Mouse (Mus musculus) thymus, postnatal 10 days (tissue): Measurements from ENCODE around the gene Atp6v1c2.

Experiments
- DNase-seq, 2 experiments: peaks; one replicate each; pipeline ENCODE4 v3.0.0; 2021; ENCODE audit warnings: low spot score in 2 of 2

The Atp6v1c2 gene

DNA sequence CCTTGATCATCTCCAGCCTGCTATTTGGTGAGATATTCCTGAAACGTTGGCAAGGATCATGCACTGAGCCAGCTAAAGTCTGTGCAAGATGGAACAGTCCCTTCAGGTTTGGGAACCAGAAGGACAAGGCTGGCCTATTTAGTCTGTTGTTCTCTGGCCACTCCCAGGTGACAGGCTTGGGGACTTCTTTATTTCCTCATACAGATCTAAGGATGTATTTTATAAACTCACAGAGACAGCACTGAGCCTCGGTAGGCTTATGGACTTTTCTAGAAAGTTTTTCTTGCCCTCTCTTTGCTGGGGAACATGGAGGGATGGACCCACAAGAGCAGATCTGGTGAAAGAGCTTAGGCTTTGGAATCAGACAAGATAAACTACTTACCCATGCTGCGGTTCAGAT is at the start of gene Atp6v1c2:
TSS of gene Atp6v1c2 (minus strand) at position 101 of the 400 bp plus-strand sequence.
- DNase-seq = no peak

DNA sequence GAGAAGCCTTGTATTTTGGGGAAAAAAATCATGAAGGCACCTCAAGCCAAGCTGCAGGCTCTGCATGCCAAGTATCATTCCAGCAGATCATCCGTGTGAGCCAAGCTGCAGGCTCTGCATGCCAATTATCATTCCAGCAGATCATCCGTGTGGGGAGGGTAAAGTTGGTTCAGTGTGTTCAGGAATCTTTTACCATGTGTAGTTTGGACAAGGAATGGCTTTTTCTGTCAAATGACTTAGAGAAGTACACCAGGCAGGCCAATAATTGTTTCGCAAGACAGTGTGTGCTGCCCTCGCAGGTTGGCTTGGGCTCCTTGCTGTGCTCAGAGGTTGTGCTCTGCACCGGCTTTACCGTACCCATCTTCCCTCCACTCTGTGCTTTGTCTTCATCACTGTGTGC is 47.4 kb upstream of the Atp6v1c2 start:
- DNase-seq = no peak

DNA sequence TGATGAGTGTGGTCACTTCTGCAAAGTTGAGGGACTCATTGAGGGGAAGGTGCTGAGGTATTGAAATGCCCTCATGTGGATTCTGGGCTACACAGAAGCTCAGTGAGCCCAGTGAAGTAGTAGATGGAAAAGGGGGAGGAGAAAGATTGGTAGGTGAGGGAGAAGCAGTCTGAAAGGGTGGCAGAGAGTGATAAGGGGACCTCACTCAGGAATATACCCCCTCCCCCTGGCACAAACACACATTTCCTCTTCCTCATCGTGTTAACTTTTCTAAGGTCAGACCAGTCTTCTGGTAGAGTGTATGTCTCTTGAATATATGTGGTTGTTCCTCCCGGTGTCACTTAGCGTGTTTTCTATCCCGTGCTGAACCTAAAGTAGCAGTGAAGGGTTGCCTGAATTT is 46.1 kb upstream of the Atp6v1c2 start:
- DNase-seq = no peak

DNA sequence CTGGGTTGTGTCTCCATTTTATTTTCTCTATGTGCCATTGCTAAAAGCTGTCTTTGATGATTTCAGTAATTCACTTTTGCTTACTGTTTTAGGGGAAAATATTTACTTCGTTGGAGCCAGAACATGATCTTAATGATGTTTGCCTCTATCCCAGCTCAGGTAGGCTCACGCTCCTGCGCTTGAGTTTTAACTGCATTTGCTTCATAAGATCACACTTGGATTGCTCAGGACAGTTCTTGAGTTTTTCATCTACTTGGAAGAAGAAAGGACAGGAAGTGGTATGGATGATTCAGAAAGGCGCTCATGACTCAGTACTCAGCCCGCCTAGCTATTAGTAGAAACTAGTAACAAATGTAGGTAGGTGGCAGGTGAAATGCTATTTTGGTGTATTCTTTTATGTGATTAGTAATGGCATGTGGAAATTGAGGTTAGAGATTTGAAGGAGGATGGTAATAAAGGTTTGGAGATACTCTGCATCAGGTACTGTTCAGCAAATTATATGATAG is 44.4 kb upstream of the Atp6v1c2 start:
- DNase-seq = no peak

DNA sequence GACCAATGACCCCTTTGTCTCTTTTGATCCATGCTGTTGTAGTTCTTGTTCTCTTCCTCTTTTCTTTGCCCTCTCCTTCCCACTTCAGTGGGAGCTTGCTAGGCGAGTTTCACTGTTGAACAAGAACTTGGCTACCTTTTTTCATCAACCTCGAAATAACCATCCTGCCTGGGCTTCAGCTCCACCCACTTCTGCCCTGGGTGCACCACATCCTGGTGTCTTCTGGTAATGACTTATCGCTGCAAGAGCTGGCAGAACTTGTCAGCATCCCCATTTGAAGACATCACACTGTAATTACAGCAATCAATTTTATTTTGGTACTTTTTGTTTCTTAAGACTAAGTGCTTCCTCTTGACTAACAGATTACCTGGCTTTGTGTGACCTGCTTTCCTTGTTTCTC is 43.5 kb upstream of the Atp6v1c2 start:
- no peak for DNase-seq

DNA sequence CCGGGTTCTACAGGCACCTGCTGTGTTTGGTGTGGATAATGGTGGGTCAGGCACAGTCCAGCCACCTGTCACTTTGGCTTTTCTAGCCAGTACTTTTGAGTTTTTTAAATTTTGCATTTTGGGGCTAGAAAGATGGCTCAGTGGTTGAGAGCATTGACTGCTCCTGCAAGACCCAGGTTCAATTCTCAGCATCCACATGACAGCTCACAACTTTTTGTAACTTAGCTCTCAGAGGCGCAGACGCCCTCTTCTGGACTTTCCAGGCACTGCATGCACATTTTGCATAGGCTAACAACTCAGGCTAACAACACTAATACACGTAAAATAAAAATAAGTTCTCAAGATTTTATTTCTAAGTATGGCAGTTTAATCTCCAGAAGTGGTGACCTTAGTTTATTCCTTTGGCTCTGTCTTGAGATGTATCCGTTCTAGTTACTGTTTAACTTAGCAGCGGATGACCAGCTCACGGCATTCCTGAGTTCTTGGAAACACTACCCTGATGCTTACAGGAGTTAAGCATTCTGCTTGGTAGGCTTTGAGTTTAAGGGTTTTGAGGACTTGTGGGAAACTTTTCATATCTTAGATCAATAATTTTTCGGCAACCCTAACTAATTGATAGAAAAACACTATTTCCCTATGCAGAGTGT is 42.6 kb upstream of the Atp6v1c2 start:
- peak in 1 of 2 experiments; percentile 28 for DNase-seq

DNA sequence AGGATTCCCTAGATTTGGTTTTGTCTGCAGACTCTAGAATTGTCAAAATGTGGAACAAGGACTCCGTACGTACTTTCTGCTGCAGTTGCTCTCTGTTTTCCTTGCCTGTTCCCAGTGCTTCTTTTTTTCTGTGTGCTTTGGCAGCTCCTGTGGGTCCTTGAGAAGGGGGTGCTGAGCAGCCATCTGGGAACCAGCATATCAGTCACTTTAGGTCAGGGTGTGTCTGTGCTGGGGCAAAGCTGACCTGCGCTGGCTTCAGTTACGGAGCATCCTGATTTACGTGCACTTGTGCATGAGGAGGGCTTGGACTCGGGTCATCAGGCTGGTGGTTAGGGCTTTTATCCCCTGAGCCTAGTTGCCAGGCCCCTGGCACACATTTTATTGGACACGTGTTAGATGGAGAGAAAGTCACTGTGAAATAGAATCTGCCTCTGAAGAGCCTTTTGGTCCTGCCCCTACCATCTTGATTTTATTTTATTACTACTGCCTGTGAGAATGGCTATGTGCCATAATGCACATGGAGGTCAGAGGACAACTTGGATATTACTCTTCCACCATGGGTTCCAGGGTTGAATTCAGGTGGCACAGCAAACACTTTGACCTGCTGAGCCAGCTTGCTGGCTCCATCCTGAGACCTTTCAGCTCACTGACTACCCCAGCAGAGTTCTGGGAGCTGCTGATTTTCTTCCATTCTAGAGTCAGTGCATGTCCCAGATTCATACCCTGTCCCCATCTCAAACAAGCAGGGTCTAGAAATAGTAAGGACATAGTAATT is 40.6 kb upstream of the Atp6v1c2 start:
- no peak for DNase-seq

DNA sequence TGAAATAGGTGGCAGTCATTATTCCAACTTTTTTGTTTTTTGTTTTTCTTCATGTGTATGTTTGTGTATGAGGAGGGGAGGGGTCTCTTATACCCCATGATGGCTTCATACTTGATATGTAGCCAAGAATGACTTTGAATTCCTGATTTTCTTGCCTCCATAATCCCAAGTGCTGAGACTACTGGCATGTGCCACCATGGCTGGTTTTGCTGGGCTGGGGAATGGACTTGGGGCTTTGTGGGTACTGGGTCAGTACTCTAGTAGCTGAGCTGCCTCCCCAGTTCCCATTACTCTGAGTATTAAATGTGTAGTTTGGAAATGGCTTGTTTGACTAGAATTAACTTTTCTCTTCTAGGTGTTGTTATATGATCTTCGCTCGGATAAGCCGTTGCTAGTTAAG is 40.0 kb upstream of the Atp6v1c2 start:
- no peak for DNase-seq

DNA sequence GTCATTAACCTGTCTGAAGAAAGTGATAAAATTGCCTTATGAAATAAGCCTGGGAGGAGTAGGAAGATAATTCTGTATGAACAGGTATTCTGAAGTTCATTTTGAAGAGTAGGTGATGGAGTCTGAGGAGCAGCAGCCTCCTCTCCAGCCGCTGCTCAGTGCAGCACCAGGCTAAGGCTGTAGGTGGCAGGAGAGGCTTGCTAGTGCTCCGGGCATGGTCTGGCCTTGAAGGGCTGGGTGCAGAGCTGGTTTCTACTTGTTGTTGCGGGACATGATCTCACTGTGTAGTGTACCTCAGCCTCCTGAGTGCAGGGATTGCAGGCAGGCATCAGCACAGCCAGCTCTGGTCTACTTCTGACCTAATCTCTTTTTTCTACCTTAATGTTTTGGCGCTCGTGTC is 37.8 kb upstream of the Atp6v1c2 start:
- peak in 1 of 2 experiments; percentile 36 for DNase-seq

DNA sequence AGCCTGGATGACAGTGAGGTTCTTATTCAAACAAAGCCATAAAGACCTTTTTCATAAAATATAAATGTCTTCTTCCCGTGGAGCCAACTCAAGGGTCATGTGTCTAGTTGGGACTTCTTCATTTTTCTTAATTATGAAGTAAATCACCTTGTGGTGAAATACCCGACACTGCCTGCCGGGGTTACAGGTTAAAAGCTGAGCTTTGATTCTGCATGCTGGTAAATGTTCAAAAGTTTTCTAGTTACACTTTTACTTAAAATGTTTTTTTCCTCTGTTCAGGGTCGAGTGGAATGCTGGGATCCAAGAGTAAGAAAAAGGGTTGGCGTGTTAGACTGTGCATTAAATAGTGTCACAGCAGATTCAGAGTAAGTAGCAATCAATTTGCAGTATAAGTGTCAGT is 33.2 kb upstream of the Atp6v1c2 start:
- DNase-seq = no peak

DNA sequence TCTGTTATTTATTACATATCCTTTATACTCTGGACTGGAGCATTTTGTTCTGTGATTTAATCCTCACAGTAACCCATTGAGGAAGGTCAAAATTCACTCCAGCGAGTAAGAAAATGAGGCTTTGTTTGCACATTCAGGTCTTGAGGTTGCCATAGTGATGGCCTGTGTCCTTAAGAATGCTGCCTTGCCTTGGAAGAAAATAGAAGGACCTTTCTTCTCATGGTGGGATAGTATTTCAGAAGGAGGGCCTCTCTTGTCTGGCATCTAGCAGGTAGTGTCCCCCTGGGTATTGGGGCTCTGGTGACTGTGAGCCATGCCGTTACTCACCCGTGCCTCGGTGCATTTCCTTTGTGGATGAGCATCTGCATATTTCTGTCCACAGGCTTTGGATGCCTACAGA is 31.5 kb upstream of the Atp6v1c2 start:
- no peak for DNase-seq

DNA sequence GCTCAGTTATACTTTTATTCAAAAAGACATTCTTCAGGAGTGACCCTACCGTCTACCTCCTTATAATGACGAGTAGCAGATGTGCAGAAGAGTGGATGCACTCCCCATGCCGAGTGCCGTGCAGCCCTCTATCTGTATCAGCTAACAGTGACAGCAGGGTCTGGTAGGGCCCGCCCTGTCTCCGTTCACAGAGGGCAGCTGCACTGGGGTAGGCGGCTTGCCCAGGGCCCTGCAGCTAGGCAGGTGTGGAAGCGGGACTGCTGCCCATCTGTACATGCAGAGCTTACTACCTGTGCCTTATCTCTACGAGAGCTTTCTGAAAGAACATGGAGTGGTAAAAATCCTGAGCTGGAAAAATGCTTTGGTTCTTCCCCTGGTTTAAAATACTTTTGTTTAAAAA is 30.9 kb upstream of the Atp6v1c2 start:
- DNase-seq = no peak

DNA sequence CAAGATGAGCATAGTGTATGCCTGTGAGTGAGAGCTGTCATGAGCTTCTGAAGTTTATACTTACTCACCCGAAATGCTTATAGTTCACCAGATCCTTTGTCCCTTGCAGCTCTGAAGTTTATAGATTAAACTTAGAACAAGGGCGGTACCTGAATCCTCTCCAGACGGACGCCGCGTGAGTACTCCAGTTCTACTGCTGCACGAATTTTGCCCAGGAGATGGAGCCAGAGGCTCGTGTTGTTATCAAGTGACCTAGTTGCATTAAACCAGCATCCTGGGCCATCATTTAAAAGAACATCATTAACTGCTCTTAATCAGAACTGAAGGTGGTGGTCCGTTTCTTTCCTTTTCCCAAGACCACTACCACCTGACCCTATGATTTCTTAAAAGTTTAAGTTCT is 29.8 kb upstream of the Atp6v1c2 start:
- DNase-seq = no peak

DNA sequence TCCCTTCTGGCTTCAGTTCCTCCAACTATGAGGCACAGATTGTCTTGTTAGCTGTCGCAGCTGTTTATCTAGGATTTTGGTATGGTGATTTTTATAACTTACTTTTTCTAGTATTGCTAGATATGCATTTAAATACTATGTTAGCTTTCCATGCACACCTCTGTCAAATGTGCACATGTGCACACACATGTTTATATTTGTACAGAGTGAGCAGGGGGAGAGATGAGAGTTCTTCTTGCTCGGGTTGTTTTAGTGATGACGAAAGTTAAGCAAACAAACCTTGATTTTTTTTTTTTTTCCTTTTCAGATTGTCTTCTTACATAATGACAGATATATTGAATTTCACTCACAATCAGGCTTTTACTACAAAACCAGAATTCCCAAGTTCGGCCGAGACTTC is 28.6 kb upstream of the Atp6v1c2 start:
- DNase-seq = no peak

DNA sequence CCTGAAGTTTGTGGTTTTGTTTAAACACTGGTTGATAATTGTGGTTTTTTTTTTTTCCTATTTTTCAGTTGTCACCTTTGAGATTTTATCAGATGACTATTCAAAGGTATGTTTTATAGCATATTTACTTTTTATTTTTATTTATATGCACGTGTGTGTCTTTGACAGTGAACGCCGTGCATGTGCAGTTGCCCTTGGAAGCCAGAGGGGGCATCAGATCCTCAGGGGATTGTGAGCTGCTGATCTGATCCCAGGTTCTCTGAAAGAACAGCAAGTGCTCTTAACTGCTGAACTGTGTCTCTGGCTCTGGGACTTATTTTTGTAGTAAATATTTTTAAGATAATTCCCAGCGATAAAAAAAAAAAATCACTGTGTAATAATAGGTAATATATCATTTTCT is 27.7 kb upstream of the Atp6v1c2 start:
- DNase-seq = no peak

DNA sequence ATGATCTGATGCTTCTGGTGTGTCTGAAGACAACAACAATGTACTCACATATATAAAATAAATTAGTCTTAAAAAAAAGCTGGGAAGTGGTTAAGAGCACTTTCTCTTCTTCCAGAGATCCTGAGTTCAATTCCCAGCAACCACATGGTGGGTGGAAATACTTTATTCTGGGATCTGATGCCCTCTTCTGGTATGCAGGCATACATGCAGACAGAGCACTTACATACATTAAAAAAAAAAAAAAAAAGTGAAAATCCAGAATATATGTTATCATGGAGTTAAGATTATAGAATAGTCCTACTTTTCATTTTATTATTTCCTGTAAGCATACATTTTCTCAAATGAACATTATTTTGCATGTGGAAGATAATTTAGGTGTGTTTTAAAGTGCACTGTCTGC is 20.9 kb upstream of the Atp6v1c2 start:
- DNase-seq = no peak

DNA sequence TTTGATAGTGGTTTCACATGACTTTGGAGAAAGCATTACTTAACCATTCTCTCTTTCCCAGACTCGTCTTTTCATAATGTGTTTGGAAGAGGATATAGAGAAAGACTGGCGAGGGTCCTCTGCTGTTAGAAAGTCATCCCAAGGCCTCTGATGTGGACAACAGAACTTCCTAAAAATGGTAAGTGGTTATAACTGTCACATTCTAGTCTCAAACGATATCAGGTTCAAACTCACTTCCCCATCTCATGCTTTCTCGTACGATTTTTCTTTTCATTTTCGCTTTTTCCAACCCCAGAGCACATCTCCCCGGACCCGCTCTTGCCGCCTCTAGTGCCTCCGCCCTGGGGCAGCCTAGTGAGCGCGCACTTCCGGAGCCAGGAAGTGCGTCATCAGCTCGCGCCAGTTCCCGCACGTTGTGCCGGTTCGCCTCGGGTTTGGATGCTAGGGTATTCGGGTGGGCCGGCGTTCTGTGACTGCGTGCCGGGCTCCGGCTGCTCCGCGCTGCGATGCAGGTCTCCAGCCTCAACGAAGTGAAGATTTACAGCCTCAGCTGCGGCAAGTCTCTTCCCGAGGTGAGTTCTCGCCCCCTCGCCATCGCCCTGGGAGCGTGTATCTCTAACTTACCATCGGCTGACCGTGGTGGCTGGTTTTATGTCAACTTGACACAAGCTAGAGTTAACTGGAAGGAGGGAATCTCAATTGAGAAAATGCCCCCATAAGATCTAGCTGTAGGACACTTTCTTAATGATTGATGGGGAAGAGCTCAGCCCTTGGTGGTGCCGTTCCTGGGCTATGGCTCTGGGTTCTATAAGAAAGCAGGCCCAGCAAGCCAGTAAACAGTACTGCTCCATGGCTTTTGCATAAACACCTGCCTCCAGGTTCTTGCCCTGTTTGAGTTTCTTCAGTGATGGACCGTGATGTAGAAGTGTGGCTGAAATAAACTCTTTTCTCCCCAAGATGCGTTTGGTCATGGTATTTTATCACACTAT is 19.2 kb upstream of the Atp6v1c2 start, which contains the start of gene Nol10:
TSS of gene Nol10 (plus strand) at position 411 of the 989 bp plus-strand sequence.
- peak; percentile 71 to 81 for DNase-seq

DNA sequence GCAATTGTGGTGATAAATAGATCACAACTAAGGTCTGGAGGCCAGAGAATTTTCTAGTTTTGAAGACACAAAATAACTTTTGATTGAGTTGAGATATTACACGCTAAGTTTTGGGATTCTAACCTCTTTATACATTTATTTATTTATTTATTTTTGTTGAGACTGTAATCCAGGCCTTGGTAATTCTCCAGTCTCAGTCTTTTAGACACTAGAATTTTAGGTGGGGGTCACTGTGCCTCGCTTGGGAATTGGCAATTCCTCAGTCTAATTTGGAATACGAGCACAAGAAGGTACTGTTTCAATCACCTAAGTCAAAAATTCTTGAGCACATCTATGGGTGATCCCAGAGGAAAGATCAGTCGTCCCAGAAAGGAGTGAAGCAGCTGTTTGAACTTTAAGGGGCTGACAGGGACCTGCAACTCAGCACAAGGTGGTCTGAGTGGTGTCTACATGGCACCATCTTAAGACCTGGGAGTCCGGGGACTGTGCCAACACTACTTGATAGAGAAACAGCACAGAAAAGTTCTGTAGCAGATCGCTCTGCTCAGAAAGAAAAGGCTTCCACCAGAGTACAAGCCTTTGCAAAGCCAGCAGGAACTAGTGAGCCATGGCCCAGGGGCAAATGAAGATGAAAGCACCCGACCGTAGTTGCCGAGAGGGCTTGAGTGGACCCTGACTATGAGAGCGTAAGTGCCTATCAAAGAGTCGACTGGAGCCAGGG is 18.3 kb upstream of the Atp6v1c2 start:
- DNase-seq = peak in 1 of 2 experiments; percentile 16

DNA sequence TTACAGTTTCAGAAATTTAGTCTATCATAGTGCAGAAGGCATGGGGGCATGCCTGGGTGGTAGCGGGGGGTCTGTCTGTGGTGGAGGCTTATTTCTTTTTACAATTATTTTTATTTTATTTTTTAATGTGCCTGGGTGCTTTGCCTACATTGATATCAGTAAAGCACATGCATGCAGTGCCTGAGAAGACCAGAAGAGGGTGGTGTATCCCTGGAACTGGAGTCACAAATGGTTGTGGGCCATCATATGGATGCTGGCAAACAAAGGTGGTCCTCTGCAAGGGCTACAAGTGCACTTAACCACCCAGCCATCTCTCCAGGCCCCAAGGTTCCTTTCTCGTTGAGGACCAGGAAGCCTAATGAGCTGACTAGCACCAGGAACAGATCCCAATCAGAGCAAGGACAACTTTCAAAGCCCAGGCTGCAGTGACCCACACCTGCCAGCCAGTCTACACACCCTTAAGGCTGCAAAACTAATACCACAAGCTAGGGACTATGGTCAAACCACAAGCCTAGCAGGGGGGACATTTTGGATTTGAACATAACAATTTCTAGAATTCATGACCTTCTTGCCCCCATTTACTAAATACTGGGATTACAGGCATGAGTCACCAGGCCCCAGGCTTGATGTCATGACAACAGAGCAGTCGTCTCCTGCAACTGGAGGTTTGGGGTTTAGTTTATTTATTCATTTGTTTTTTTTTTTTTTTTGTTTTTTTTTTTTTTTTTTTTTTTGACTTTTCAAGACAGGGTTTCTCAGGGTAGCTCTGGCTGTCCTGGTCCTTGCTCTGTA is 10.2 kb upstream of the Atp6v1c2 start:
- DNase-seq = no peak

DNA sequence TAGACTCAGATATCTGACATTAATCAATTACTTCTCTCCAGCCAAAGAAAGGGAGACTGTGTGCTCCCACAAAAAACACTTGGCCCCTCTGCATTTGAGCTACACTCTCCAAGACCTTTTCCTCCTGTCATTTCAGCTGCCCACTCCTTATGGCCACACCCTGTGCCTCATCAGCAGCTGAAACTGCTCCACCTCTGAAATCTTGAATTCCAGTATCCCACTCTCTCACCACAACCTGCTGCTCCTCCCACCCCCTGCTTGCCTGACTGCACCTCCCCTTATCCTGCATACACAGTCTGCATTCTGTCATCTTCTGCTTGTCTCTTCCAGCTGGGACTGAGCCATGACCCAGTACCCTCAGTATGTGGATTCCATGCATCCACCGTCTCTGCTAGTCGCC is 9.2 kb upstream of the Atp6v1c2 start:
- no peak for DNase-seq

DNA sequence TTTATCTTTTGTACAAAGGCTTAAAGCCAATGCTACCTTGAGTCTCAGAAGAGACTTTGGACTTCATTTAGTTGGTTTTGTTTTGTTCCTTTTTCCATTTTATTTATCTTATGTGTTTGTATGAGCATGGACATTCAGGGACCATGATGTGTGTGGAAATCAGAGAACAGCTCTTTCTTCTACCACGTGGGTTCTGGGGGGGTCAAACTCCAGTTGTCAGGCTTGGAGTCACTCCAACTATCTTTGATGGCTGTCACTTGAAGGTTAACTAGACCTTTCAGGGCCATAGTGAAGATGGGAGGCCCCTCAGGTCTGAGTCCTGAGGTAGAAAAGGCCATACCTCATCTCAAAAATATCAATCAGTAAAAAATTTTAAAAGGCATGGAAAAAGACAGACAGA is 4.3 kb upstream of the Atp6v1c2 start:
- no peak for DNase-seq
